Mouse (Mus musculus) liver, embryonic 12.5 days (tissue): ENCODE results near the gene Reln. TPM values are rescaled to one million over a fixed set of nuclear protein-coding genes. Genes with fewer than 3 reads are reported as not detected.

ENCODE experiments used
- ATAC-seq: fragments of 200-750 bp; cut with Nextera tagmentation; 2 replicates; pipeline ENCODE4 v1.8.0; 2017; ENCODE audit warnings: moderate number of reproducible peaks, mild to moderate bottlenecking, moderate library complexity
- H3K27ac ChIP-seq: fragments of 300-500 bp; sonication (generic); 2 replicates; pipeline ENCODE4 v1.5.1; 2016; ENCODE audit warnings: mild to moderate bottlenecking
- H3K27me3 ChIP-seq: fragments of 300-500 bp; sonication (generic); replicated peaks from 2 replicates; pipeline ENCODE4 v1.6.1; 2016; ENCODE audit warnings: mild to moderate bottlenecking, moderate library complexity
- H3K36me3 ChIP-seq: fragments of 300-500 bp; sonication (generic); 2 replicates; pipeline ENCODE4 v1.6.1; 2016; ENCODE audit warnings: mild to moderate bottlenecking, moderate library complexity
- H3K4me1 ChIP-seq: fragments of 300-500 bp; sonication (generic); 2 replicates; pipeline ENCODE4 v1.6.1; 2016
- H3K4me2 ChIP-seq: fragments of 300-500 bp; sonication (generic); 2 replicates; pipeline ENCODE4 v1.6.1; 2016; ENCODE audit warnings: mild to moderate bottlenecking, moderate library complexity
- H3K4me3 ChIP-seq: fragments of 300-500 bp; sonication (generic); 2 replicates; pipeline ENCODE4 v1.5.1; 2016; ENCODE audit warnings: mild to moderate bottlenecking, moderate library complexity
- H3K9ac ChIP-seq: fragments of 300-500 bp; sonication (generic); 2 replicates; pipeline ENCODE4 v1.6.1; 2016; ENCODE audit warnings: mild to moderate bottlenecking, moderate library complexity
- H3K9me3 ChIP-seq: fragments of 300-500 bp; sonication (generic); replicated peaks from 2 replicates; pipeline ENCODE4 v1.6.1; 2016; ENCODE audit warnings: mild to moderate bottlenecking, moderate library complexity
- WGBS: fragments of 180-500 bp; shearing (Covaris S2); methylation state at CpG from one replicate; pipeline ENCODE4 v1.1.7; 2016; ENCODE audit not compliant: insufficient replicate concordance; 5-methylcytosine and 5-hydroxymethylcytosine counted together
- polyA plus RNA-seq: library from polyadenylated mRNA; unstranded; fragments of >200 nt; fragmentation: Nextera tagmentation; extraction: Ambion mirVana; gene quantifications from 2 replicates; pipeline ENCODE4 v1.2.1, GENCODE M21; 2016

Reln gene
- polyA plus RNA-seq, 1 experiment from 2014 or later: 36.7 TPM

DNA sequence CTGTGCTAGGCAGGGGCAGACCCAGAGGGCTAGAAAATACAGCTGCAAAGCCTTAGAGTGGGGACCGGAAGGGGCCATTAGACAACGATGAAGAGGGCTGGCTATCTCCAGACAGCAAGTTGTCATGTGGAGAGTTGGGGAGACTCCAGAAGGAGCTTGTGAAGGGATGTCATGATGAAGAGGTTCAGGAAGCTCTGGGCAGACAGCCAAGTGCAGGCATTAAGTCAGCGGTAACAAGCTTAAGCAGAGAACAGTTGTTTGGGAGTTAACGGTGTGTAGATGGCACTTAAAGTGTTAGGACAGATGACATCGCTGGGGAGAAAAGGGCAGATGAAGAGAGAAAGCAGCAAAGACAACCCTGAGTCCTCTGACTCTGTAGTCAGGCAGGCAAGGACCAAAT, 13.7 kb downstream of the Reln start:
- Histone ChIP-seq H3K4me1 (peaks cover 12% of the 10 kb centered on the region), H3K27ac (no peak overlapping the region), H3K4me3 (no peak overlapping the region), H3K36me3 (peaks cover 9% of the 10 kb centered on the region), H3K9ac (no peak overlapping the region), H3K9me3 (no peaks in the 10 kb centered on the region), H3K27me3 (peaks cover 17% of the 10 kb centered on the region), H3K4me2 (no peak overlapping the region)
- WGBS: 69% methylated on average over 5 of the region's 5 CpGs
- ATAC-seq: no peak

GRCm38 (mm10) chr5:22328431-22329359, 15.8 kb downstream of the Reln start:
- WGBS: 72% methylated on average over 8 of the region's 8 CpGs
- no peaks in the 10 kb centered on the region for H3K9me3 ChIP-seq
- no peak overlapping the region for H3K4me3 ChIP-seq
- peak; percentile 80 for ATAC-seq
- no peak overlapping the region for H3K4me2 ChIP-seq
- H3K27ac ChIP-seq: peak overlapping the region; percentile 45
- peaks cover 8% of the 10 kb centered on the region for H3K36me3 ChIP-seq
- peaks cover 17% of the 10 kb centered on the region for H3K27me3 ChIP-seq
- H3K9ac ChIP-seq: no peak overlapping the region
- H3K4me1 ChIP-seq: peaks cover 12% of the 10 kb centered on the region

GRCm38 (mm10) chr5:22327170-22327569, 17.3 kb downstream of the Reln start:
- no peaks in the 10 kb centered on the region for H3K9me3 ChIP-seq
- WGBS: 75% methylated on average over 3 of the region's 3 CpGs
- H3K4me3 ChIP-seq: no peak overlapping the region
- H3K27ac ChIP-seq: no peak overlapping the region
- H3K4me1 ChIP-seq: peaks cover 12% of the 10 kb centered on the region
- ATAC-seq: peak; percentile 16; the same call in 1 of the 2 replicates
- peaks cover 17% of the 10 kb centered on the region for H3K27me3 ChIP-seq
- no peak overlapping the region for H3K9ac ChIP-seq
- H3K4me2 ChIP-seq: no peak overlapping the region
- peaks cover 7% of the 10 kb centered on the region; the same call in 1 of the 2 replicates for H3K36me3 ChIP-seq

DNA sequence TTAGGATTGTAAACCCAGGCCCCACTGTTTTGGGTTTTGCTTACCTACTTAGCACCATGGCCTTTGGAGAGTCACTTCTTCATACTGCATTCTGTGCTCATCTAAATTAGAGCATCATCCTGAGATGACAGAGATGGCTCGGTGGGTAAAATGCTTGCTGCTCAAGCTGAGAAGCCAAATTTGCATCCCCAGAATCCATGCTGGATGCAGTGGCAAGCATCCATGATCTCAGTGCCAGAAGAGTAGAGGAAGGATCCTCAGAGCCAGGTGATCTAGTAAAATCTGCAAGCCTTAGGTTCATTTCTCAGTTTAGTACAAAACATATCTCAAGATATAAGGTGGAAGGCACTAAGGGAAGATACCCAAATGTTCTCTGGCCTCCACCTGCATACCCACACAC, 20.7 kb downstream of the Reln start:
- peaks cover 8% of the 10 kb centered on the region for H3K4me1 ChIP-seq
- WGBS: 57% methylated on average over 1 of the region's 1 CpGs
- H3K9ac ChIP-seq: no peak overlapping the region
- H3K4me3 ChIP-seq: no peak overlapping the region
- no peak for ATAC-seq
- no peaks in the 10 kb centered on the region for H3K9me3 ChIP-seq
- H3K27ac ChIP-seq: no peak overlapping the region
- no peaks in the 10 kb centered on the region; the same call in 1 of the 2 replicates for H3K27me3 ChIP-seq
- peaks cover 3% of the 10 kb centered on the region; the same call in 1 of the 2 replicates for H3K36me3 ChIP-seq
- H3K4me2 ChIP-seq: no peak overlapping the region

GRCm38 (mm10) chr5:22317807-22318206, 26.7 kb downstream of the Reln start:
- no peak overlapping the region for H3K9ac ChIP-seq
- H3K27ac ChIP-seq: peak overlapping the region; percentile 45; the same call in 1 of the 2 replicates
- WGBS: 28% methylated on average over 1 of the region's 1 CpGs
- no peaks in the 10 kb centered on the region for H3K9me3 ChIP-seq
- no peak overlapping the region for H3K4me2 ChIP-seq
- peak; percentile 85 for ATAC-seq
- H3K4me1 ChIP-seq: peaks cover 12% of the 10 kb centered on the region; the same call in 1 of the 2 replicates
- H3K27me3 ChIP-seq: no peaks in the 10 kb centered on the region; the same call in 1 of the 2 replicates
- no peak overlapping the region for H3K4me3 ChIP-seq
- no peaks in the 10 kb centered on the region for H3K36me3 ChIP-seq

- H3K4me1 ChIP-seq: peaks cover 12% of the 10 kb centered on the region; the same call in 1 of the 2 replicates
- H3K9ac ChIP-seq: no peak overlapping the region
- H3K36me3 ChIP-seq: no peaks in the 10 kb centered on the region
- ATAC-seq: no peak
- no peak overlapping the region for H3K4me2 ChIP-seq
- no peak overlapping the region for H3K4me3 ChIP-seq
- no peaks in the 10 kb centered on the region; the same call in 1 of the 2 replicates for H3K27me3 ChIP-seq
- 82% methylated on average over 7 of the region's 7 CpGs for WGBS
- no peaks in the 10 kb centered on the region for H3K9me3 ChIP-seq
- no peak overlapping the region for H3K27ac ChIP-seq
Measured at GRCm38 (mm10) chr5:22316471-22316870, 28.0 kb downstream of the Reln start.

GRCm38 (mm10) chr5:22315990-22316389, 28.5 kb downstream of the Reln start:
- no peak for ATAC-seq
- Histone ChIP-seq H3K9ac (no peak overlapping the region), H3K4me1 (peaks cover 12% of the 10 kb centered on the region; the same call in 1 of the 2 replicates), H3K9me3 (no peaks in the 10 kb centered on the region), H3K27ac (no peak overlapping the region), H3K36me3 (no peaks in the 10 kb centered on the region), H3K4me3 (no peak overlapping the region), H3K4me2 (no peak overlapping the region), H3K27me3 (no peaks in the 10 kb centered on the region; the same call in 1 of the 2 replicates)
- 57% methylated on average over 2 of the region's 2 CpGs for WGBS

DNA sequence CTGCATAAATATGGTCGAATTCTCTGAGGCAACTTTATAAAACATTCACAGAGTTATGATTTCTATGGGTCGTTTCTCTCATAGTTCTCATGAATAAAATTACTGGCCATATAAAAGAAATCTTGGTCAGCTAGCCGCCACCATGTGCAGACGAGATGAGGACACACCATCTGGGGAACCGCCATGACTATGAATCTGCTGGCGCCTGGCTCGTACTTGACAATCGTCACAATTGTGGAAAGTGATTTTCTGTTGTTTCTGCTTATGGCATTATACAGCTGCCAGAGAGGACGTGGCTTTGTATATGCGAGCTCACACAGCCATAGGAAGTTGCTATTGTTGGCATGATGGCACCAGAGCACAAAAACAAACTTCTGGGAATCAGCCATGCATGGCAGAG, 31.5 kb downstream of the Reln start:
- no peaks in the 10 kb centered on the region for H3K36me3 ChIP-seq
- no peak overlapping the region for H3K4me2 ChIP-seq
- 0 out of 2 replicates have a peak, but pooled peaks cover 6% of the 10 kb centered on the region for H3K4me1 ChIP-seq
- no peak for ATAC-seq
- no peak overlapping the region for H3K9ac ChIP-seq
- H3K9me3 ChIP-seq: no peaks in the 10 kb centered on the region
- H3K4me3 ChIP-seq: no peak overlapping the region
- no peaks in the 10 kb centered on the region for H3K27me3 ChIP-seq
- H3K27ac ChIP-seq: no peak overlapping the region
- 62% methylated on average over 10 of the region's 10 CpGs for WGBS

GRCm38 (mm10) chr5:22311046-22311445, 33.5 kb downstream of the Reln start:
- no peaks in the 10 kb centered on the region for H3K4me1 ChIP-seq
- no peak overlapping the region for H3K9ac ChIP-seq
- no peak overlapping the region for H3K4me3 ChIP-seq
- H3K27ac ChIP-seq: no peak overlapping the region
- no peaks in the 10 kb centered on the region for H3K27me3 ChIP-seq
- 70% methylated on average over 4 of the region's 4 CpGs for WGBS
- H3K9me3 ChIP-seq: no peaks in the 10 kb centered on the region
- ATAC-seq: no peak
- no peaks in the 10 kb centered on the region for H3K36me3 ChIP-seq
- H3K4me2 ChIP-seq: no peak overlapping the region

- Histone ChIP-seq H3K27me3 (no peaks in the 10 kb centered on the region), H3K36me3 (no peaks in the 10 kb centered on the region), H3K4me3 (no peak overlapping the region), H3K9ac (no peak overlapping the region), H3K4me2 (no peak overlapping the region), H3K27ac (no peak overlapping the region), H3K9me3 (no peaks in the 10 kb centered on the region), H3K4me1 (no peaks in the 10 kb centered on the region)
- 50% methylated on average over 2 of the region's 2 CpGs for WGBS
- ATAC-seq: no peak
Measured at GRCm38 (mm10) chr5:22309001-22309400, 35.5 kb downstream of the Reln start.

- H3K9me3 ChIP-seq: no peaks in the 10 kb centered on the region
- H3K9ac ChIP-seq: no peak overlapping the region
- no peak overlapping the region for H3K4me3 ChIP-seq
- ATAC-seq: no peak
- WGBS: 39% methylated on average over 4 of the region's 4 CpGs
- no peak overlapping the region for H3K27ac ChIP-seq
- no peaks in the 10 kb centered on the region for H3K4me1 ChIP-seq
- no peaks in the 10 kb centered on the region for H3K27me3 ChIP-seq
- H3K4me2 ChIP-seq: no peak overlapping the region
- no peaks in the 10 kb centered on the region for H3K36me3 ChIP-seq
Measured at GRCm38 (mm10) chr5:22307853-22308252, 36.6 kb downstream of the Reln start.

GRCm38 (mm10) chr5:22307072-22307471, 37.4 kb downstream of the Reln start:
- H3K9ac ChIP-seq: no peak overlapping the region
- H3K27ac ChIP-seq: no peak overlapping the region
- ATAC-seq: no peak
- 69% methylated on average over 3 of the region's 3 CpGs for WGBS
- no peaks in the 10 kb centered on the region for H3K9me3 ChIP-seq
- no peak overlapping the region for H3K4me2 ChIP-seq
- H3K27me3 ChIP-seq: no peaks in the 10 kb centered on the region
- no peaks in the 10 kb centered on the region for H3K4me1 ChIP-seq
- H3K36me3 ChIP-seq: no peaks in the 10 kb centered on the region
- no peak overlapping the region for H3K4me3 ChIP-seq
